18 mouse cellular contexts compared by ENCODE assay signal in genomic region chr12:28775627-28776026, GRCm38 (mm10).
"Had no signal": no experiment of that assay in that cellular context is flagged by ENCODE, and none has a peak within 500 bp of the region (broad histone marks: within the 10 kb centered on the region; RNA-seq: fewer than 3 reads in every experiment).

No protein-coding gene starts in this region.

- H3K9ac ChIP-seq: intestine, embryonic 15.5 days; kidney, embryonic 15.5 days; limb, embryonic 13.5 days; lung, embryonic 15.5 days had no signal

- H3K4me3 ChIP-seq: intestine, embryonic 15.5 days; kidney, embryonic 15.5 days; limb, embryonic 13.5 days; lung, embryonic 15.5 days; megakaryocyte, embryonic 14.5 days; myocyte had no signal

- H3K27ac ChIP-seq: intestine, embryonic 15.5 days; kidney, embryonic 15.5 days; limb, embryonic 13.5 days; lung, embryonic 15.5 days; macrophage had no signal

- H3K4me2 ChIP-seq: intestine, embryonic 15.5 days; kidney, embryonic 15.5 days; limb, embryonic 13.5 days; liver, embryonic 11.5 days; lung, embryonic 15.5 days had no signal

- H3K4me1 ChIP-seq: intestine, embryonic 15.5 days; kidney, embryonic 15.5 days; lung, embryonic 15.5 days had no signal

- H3K36me3 ChIP-seq: intestine, embryonic 15.5 days; kidney, embryonic 15.5 days; limb, embryonic 13.5 days; lung, embryonic 15.5 days had no signal

- ATAC-seq: intestine, embryonic 15.5 days had no signal

- H3K9me3 ChIP-seq: intestine, embryonic 15.5 days; kidney, embryonic 15.5 days; limb, embryonic 13.5 days; lung, embryonic 15.5 days; megakaryocyte, embryonic 14.5 days had no signal

- H3K27me3 ChIP-seq: intestine, embryonic 15.5 days; kidney, embryonic 15.5 days; limb, embryonic 13.5 days; lung, embryonic 15.5 days; megakaryocyte, embryonic 14.5 days had no signal

- DNase-seq: kidney, adult 18-20 months; kidney, postnatal 14 days; layer of hippocampus, postnatal 36 days; left cerebral cortex, postnatal 4 days; lung, postnatal 14 days; retina, postnatal 1 day; right cerebral cortex, postnatal 4 days; spleen, adult 18-20 months; thymus, adult 2 months; thymus, postnatal 25 days had no signal
